Mouse (Mus musculus) CH12.LX (cell line): Measurements from ENCODE around the gene Mapk8ip3. TPM values are rescaled to one million over a fixed set of nuclear protein-coding genes. Genes with fewer than 3 reads are reported as not detected.

ENCODE experiments used
- DNase-seq: peaks from one replicate; pipeline ENCODE4 v3.0.0-alpha.2; 2013; ENCODE audit errors: extremely low read depth
- H3K27ac ChIP-seq: 2 replicates; pipeline ENCODE4 v1.5.1; 2012; ENCODE audit warnings: low read depth, mild to moderate bottlenecking, control low read depth, moderate library complexity; ENCODE audit not compliant: insufficient read depth
- H3K27me3 ChIP-seq: replicated peaks from 2 replicates; pipeline ENCODE3; 2012; ENCODE audit warnings: inconsistent platforms
- H3K36me3 ChIP-seq, 2 experiments: replicated peaks in 1 of 2; 2 replicates each; pipeline versions ENCODE3 to v1.6.1; 2012; ENCODE audit warnings: inconsistent platforms in 1 of 2, low read length in 1 of 2, mild to moderate bottlenecking in 1 of 2, mixed read lengths in 1 of 2, moderate library complexity in 1 of 2; ENCODE audit not compliant: control insufficient read depth in 1 of 2, insufficient read depth in 1 of 2
- H3K4me1 ChIP-seq, 2 experiments: 2 replicates each; pipeline ENCODE4 v1.6.1; 2012; ENCODE audit warnings: inconsistent platforms in 1 of 2, moderate library complexity in 1 of 2; ENCODE audit not compliant: insufficient read depth in 2 of 2, control insufficient read depth in 1 of 2
- H3K4me2 ChIP-seq: 2 replicates; pipeline ENCODE4 v1.6.1; 2012; ENCODE audit warnings: low read depth, mild to moderate bottlenecking, control low read depth; ENCODE audit not compliant: poor library complexity, insufficient read depth, severe bottlenecking
- H3K4me3 ChIP-seq, 3 experiments: fragments of 150-350 bp in 1 of 3; sonication (generic) in 1 of 3; replicated peaks in 1 of 3; 2 replicates each; pipeline versions ENCODE3 to v1.5.1; 2011 to 2012; ENCODE audit warnings: low read depth in 2 of 3, low read length in 2 of 3, mild to moderate bottlenecking in 2 of 3, moderate library complexity in 2 of 3, control low read depth in 1 of 3, improper control_type of control experiment in 1 of 3, inconsistent platforms in 1 of 3, mixed read lengths in 1 of 3; ENCODE audit not compliant: poor library complexity in 1 of 3
- H3K79me2 ChIP-seq: replicated peaks from 2 replicates; pipeline ENCODE4 v1.6.1; 2012; ENCODE audit warnings: mild to moderate bottlenecking, moderate library complexity; ENCODE audit not compliant: control insufficient read depth, poor library complexity, insufficient read depth, severe bottlenecking; ENCODE audit errors: extremely low read depth
- H3K9ac ChIP-seq: 2 replicates; pipeline ENCODE4 v1.6.1; 2012; ENCODE audit warnings: low read depth, mild to moderate bottlenecking, control low read depth, moderate library complexity; ENCODE audit not compliant: insufficient read depth
- H3K9me3 ChIP-seq: replicated peaks from 2 replicates; pipeline ENCODE3; 2012; ENCODE audit warnings: low read length, inconsistent platforms, mixed read lengths
- BHLHE40 ChIP-seq: IDR thresholded peaks from 2 replicates; pipeline ENCODE4 v1.6.1; 2011; ENCODE audit warnings: mild to moderate bottlenecking, low read depth, low read length, improper control_type of control experiment
- CHD2 ChIP-seq: IDR thresholded peaks from 2 replicates; pipeline ENCODE4 v1.6.1; 2011; ENCODE audit warnings: low read length, improper control_type of control experiment
- E2F4 ChIP-seq: IDR thresholded peaks from 2 replicates; pipeline ENCODE4 v1.6.1; 2011; ENCODE audit warnings: low read depth, low read length, improper control_type of control experiment; ENCODE audit not compliant: insufficient replicate concordance
- ELF1 ChIP-seq: IDR thresholded peaks from 2 replicates; pipeline ENCODE4 v1.6.1; 2014; ENCODE audit warnings: low read depth, mild to moderate bottlenecking, inconsistent platforms, low read length, improper control_type of control experiment
- EP300 ChIP-seq: IDR thresholded peaks from 2 replicates; pipeline ENCODE4 v1.6.1; 2011; ENCODE audit warnings: low read length, improper control_type of control experiment
- ETS1 ChIP-seq: conservative IDR thresholded peaks from 2 replicates; pipeline ENCODE4 v1.6.1; 2012; ENCODE audit warnings: low read depth, mild to moderate bottlenecking, inconsistent platforms, low read length, improper control_type of control experiment, moderate library complexity
- HCFC1 ChIP-seq: IDR thresholded peaks from 2 replicates; pipeline ENCODE4 v1.6.1; 2012; ENCODE audit warnings: low read depth, mild to moderate bottlenecking, inconsistent platforms, low read length, improper control_type of control experiment
- IRF4 ChIP-seq: IDR thresholded peaks from 2 replicates; pipeline ENCODE4 v1.6.1; 2014; ENCODE audit warnings: low read depth, mild to moderate bottlenecking, inconsistent platforms, low read length, improper control_type of control experiment
- JUND ChIP-seq: conservative IDR thresholded peaks from 2 replicates; pipeline ENCODE4 v1.6.1; 2011; ENCODE audit warnings: low read depth, low read length, improper control_type of control experiment
- KAT2A ChIP-seq: IDR thresholded peaks from 2 replicates; pipeline ENCODE4 v1.6.1; 2012; ENCODE audit warnings: low read length, improper control_type of control experiment, inconsistent platforms; ENCODE audit not compliant: insufficient replicate concordance
- MAFK ChIP-seq: IDR thresholded peaks from 2 replicates; pipeline ENCODE4 v1.6.1; 2011; ENCODE audit warnings: low read length, improper control_type of control experiment; ENCODE audit not compliant: insufficient replicate concordance
- MAX ChIP-seq: IDR thresholded peaks from 2 replicates; pipeline ENCODE4 v1.6.1; 2011; ENCODE audit warnings: low read length, improper control_type of control experiment
- MAZ ChIP-seq: IDR thresholded peaks from 2 replicates; pipeline ENCODE4 v1.6.1; 2012; ENCODE audit warnings: low read depth, mild to moderate bottlenecking, inconsistent platforms, low read length, improper control_type of control experiment, moderate library complexity
- MEF2A ChIP-seq: IDR thresholded peaks from 2 replicates; pipeline ENCODE4 v1.6.1; 2014; ENCODE audit warnings: low read depth, mild to moderate bottlenecking, inconsistent platforms, low read length, improper control_type of control experiment, borderline replicate concordance
- MXI1 ChIP-seq: IDR thresholded peaks from 2 replicates; pipeline ENCODE4 v1.6.1; 2011; ENCODE audit warnings: mild to moderate bottlenecking, low read depth, low read length, improper control_type of control experiment
- MYC ChIP-seq: IDR thresholded peaks from 2 replicates; pipeline ENCODE4 v1.6.1; 2011; ENCODE audit warnings: low read depth, mild to moderate bottlenecking, improper control_type of control experiment, low read length
- NELFE ChIP-seq: IDR thresholded peaks from 2 replicates; pipeline ENCODE4 v1.6.1; 2011; ENCODE audit warnings: low read depth, low read length, improper control_type of control experiment
- NRF1 ChIP-seq: IDR thresholded peaks from 2 replicates; pipeline ENCODE4 v1.6.1; 2014; ENCODE audit warnings: low read depth, mild to moderate bottlenecking, inconsistent platforms, low read length, improper control_type of control experiment, moderate library complexity
- PAX5 ChIP-seq: IDR thresholded peaks from 2 replicates; pipeline ENCODE4 v1.6.1; 2012; ENCODE audit warnings: low read length, inconsistent platforms, mixed read lengths
- POLR2A ChIP-seq: IDR thresholded peaks from 2 replicates; pipeline ENCODE4 v1.6.1; 2011; ENCODE audit warnings: low read depth, mild to moderate bottlenecking, improper control_type of control experiment, low read length
- POLR2AphosphoS2 ChIP-seq: IDR thresholded peaks from 2 replicates; pipeline ENCODE4 v1.6.1; 2011; ENCODE audit warnings: low read depth, low read length, improper control_type of control experiment
- RAD21 ChIP-seq: IDR thresholded peaks from 2 replicates; pipeline ENCODE4 v1.6.1; 2011; ENCODE audit warnings: low read depth, mild to moderate bottlenecking, low read length, improper control_type of control experiment, moderate library complexity
- RCOR1 ChIP-seq: conservative IDR thresholded peaks from 2 replicates; pipeline ENCODE4 v1.6.1; 2012; ENCODE audit warnings: low read depth, mild to moderate bottlenecking, inconsistent platforms, low read length, improper control_type of control experiment
- SMC3 ChIP-seq: IDR thresholded peaks from 2 replicates; pipeline ENCODE4 v1.6.1; 2011; ENCODE audit warnings: low read depth, low read length, improper control_type of control experiment
- TBP ChIP-seq: conservative IDR thresholded peaks from 2 replicates; pipeline ENCODE4 v1.6.1; 2011; ENCODE audit warnings: low read depth, low read length, improper control_type of control experiment
- TCF12 ChIP-seq: IDR thresholded peaks from 2 replicates; pipeline ENCODE4 v1.6.1; 2014; ENCODE audit warnings: low read depth, mild to moderate bottlenecking, inconsistent platforms, low read length, improper control_type of control experiment
- ZC3H11A ChIP-seq: IDR thresholded peaks from 2 replicates; pipeline ENCODE4 v1.6.1; 2012; ENCODE audit warnings: low read depth, mild to moderate bottlenecking, inconsistent platforms, low read length, improper control_type of control experiment
- ZKSCAN1 ChIP-seq: IDR thresholded peaks from 2 replicates; pipeline ENCODE4 v1.6.1; 2012; ENCODE audit warnings: low read depth, inconsistent platforms, low read length, improper control_type of control experiment, borderline replicate concordance
- ZMIZ1 ChIP-seq: IDR thresholded peaks from 2 replicates; pipeline ENCODE4 v1.6.1; 2012; ENCODE audit warnings: low read depth, mild to moderate bottlenecking, inconsistent platforms, low read length, improper control_type of control experiment
- ZNF384 ChIP-seq: IDR thresholded peaks from 2 replicates; pipeline ENCODE4 v1.6.1; 2012; ENCODE audit warnings: low read depth, low read length, improper control_type of control experiment, inconsistent platforms
- dilution Hi-C: fragments of 300-500 bp; cut with MboI; formaldehyde crosslinking; loops from 2 replicates; pipeline ENCODE4 v1.14.3; 2020; ENCODE audit warnings: low sequenced_read_pairs; ENCODE audit not compliant: extremely low pct_unique_long_range_greater_than_20kb, extremely low pct_ligation_motif_present
- in situ Hi-C: fragments of 300-500 bp; cut with MboI; formaldehyde crosslinking; loops from 3 replicates; pipeline ENCODE4 v1.14.3; 2019; ENCODE audit warnings: low sequenced_read_pairs, low pct_ligation_motif_present, low pct_unique_long_range_greater_than_20kb, mixed read lengths
- polyA plus RNA-seq: library from polyadenylated mRNA; unstranded; fragments of >175 nt; gene quantifications from 2 replicates; pipeline ENCODE4 v1.2.1, GENCODE M21; 2012; ENCODE audit warnings: low read depth; ENCODE audit not compliant: insufficient read length
- total RNA-seq, 2 experiments: library from RNA; depleted of rRNA; stranded (reverse); fragments of 300-350 nt in 1 of 2; fragments of >200 nt in 1 of 2; gene quantifications; 2 replicates each; pipeline ENCODE4 v1.2.3; 2012 to 2014

The Mapk8ip3 gene
- total and polyA plus RNA-seq, 3 experiments, result 14.5 to 44.0 (median 34.1) TPM

DNA sequence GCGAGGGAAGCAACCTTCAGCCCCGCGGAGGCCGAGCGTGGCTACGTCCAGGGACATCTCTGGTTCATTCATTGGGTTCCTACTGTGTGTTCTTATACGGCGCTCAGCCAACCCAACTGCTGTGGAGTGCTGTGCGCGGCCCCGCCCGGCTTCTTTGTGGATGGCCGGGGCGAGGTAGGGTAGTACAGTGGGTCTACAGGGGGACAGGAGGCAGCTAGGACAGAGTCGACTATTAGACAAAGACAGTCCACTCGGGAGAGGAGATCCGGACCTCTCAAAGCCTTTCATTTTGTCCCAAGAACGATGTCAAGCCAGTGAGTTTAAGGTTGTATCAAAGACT lies 49.9 kb downstream of the Mapk8ip3 start:
- dilution Hi-C loops, result no loop called here
- H3K4me3 ChIP-seq, result peak overlapping the region; percentile 73 to 92 (median 82)
- H3K9ac ChIP-seq, result peak overlapping the region; percentile 70
- in situ Hi-C loops, result loop anchor here (5.0 kb wide), 2 partner anchors 35 to 145 kb away; partner anchors contain the start of gene Fahd1
- TF ChIP-seq HCFC1 (no peak), POLR2AphosphoS2 (0 out of 2 replicates have a peak, but pooled peaks have one; percentile 2)
- TF ChIP-seq, all 38 proteins: peak for 1
- peaks cover 55 to 74% of the 10 kb centered on the region in 2 experiments for H3K36me3 ChIP-seq
- peak overlapping the region; percentile 85 for H3K4me2 ChIP-seq
- H3K27me3 ChIP-seq, result no peaks in the 10 kb centered on the region
- H3K4me1 ChIP-seq, result peaks cover 14 to 69% of the 10 kb centered on the region in 2 experiments
- no peaks in the 10 kb centered on the region for H3K9me3 ChIP-seq
- no peak overlapping the region for H3K27ac ChIP-seq
- DNase-seq, result no peak
- peaks cover 17% of the 10 kb centered on the region for H3K79me2 ChIP-seq

DNA sequence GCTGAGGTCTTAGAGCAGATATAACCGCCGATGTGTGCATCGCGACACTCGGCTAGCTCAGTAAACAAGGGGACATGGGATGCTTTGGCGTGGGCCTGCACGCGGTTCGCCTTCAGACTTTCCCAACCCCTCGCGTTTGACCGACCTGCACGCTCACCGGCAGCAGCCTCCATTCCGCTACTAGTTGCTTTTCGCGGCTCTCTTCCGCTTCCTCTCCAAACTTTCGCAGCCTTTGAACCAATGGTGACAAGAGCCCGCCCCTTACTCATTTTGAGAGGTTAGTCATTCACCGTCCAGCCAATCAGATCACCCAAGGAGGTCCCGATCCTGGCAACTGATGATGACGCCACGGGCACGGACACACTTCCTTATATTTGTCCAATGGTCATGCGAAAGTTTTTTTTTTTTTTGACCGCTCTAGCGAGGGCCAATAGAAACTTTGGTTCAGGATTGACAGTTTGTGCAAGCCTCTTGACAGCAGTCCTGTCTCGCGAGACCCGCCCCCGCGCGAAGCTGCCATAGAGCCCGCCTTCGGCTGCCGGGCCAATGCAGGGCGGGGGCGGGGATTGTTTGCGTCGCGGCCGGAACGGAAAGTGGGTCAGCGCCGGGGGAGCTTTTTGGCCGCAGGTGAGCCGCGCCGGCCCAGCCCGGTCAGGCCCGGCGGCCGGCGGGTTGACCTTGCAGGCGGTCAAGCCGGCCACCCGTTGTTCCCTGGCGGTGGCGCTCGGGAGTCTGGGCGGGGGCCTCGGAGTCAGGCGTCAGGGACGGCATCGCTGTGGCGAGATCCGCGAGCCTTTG lies 50.4 kb downstream of the Mapk8ip3 start, which contains the start of the genes Nubp2 and Spsb3:
Gene Nubp2 (minus strand): TSS at position 216 of the 798 bp plus-strand sequence.
Gene Spsb3 (plus strand): TSS at position 510 of the 798 bp plus-strand sequence.
- DNase-seq, result peak; percentile 99
- Histone ChIP-seq H3K36me3 (peaks cover 50 to 78% of the 10 kb centered on the region in 2 experiments), H3K9me3 (no peaks in the 10 kb centered on the region), H3K27me3 (no peaks in the 10 kb centered on the region), H3K4me1 (peaks cover 13 to 69% of the 10 kb centered on the region in 2 experiments), H3K4me3 (peak within 1 kb of the TSS; percentile 89 to 94 (median 92)), H3K9ac (peak within 1 kb of the TSS; percentile 70), H3K4me2 (peak within 1 kb of the TSS; percentile 85), H3K79me2 (peaks cover 17% of the 10 kb centered on the region), H3K27ac (no peak within 1 kb of the TSS; the same call in 1 of the 2 replicates)
- in situ Hi-C loops, result loop anchor here (5.0 kb wide), 2 partner anchors 34 to 144 kb away; partner anchors contain the start of gene Fahd1
- dilution Hi-C loops, result no loop called here
- peak; percentile 40; the same call in 1 of the 2 replicates for TF ChIP-seq MEF2A
- no peak for TF ChIP-seq SMC3
- peak; percentile 60; the same call in 1 of the 2 replicates for TF ChIP-seq POLR2AphosphoS2
- TF ChIP-seq POLR2A, result peak; percentile 76
- TF ChIP-seq MAX, result peak; percentile 81
- no peak for TF ChIP-seq RCOR1
- peak; percentile 100 for TF ChIP-seq ELF1
- TF ChIP-seq KAT2A, result peak; percentile 93; the same call in 1 of the 2 replicates
- TF ChIP-seq ZNF384, result peak; percentile 100
- no peak for TF ChIP-seq PAX5
- peak; percentile 66 for TF ChIP-seq TCF12
- TF ChIP-seq IRF4, result no peak; the same call in none of the 2 replicates
- peak; percentile 75; the same call in 1 of the 2 replicates for TF ChIP-seq TBP
- TF ChIP-seq CHD2, result peak; percentile 99
- no peak for TF ChIP-seq EP300
- peak; percentile 57; the same call in 1 of the 2 replicates for TF ChIP-seq MYC
- TF ChIP-seq BHLHE40, result peak; percentile 40; the same call in 1 of the 2 replicates
- TF ChIP-seq MAZ, result no peak
- 0 out of 2 replicates have a peak, but pooled peaks have one; percentile 31 for TF ChIP-seq JUND
- TF ChIP-seq HCFC1, result peak; percentile 96
- TF ChIP-seq MXI1, result peak; percentile 91
- TF ChIP-seq NELFE, result peak; percentile 73
- no peak for TF ChIP-seq ZC3H11A
- no peak for TF ChIP-seq ETS1
- TF ChIP-seq E2F4, result peak; percentile 64; the same call in 1 of the 2 replicates
- TF ChIP-seq NRF1, result peak; percentile 35
- no peak for TF ChIP-seq RAD21
- TF ChIP-seq ZKSCAN1, result no peak; the same call in 1 of the 2 replicates
- no peak for TF ChIP-seq MAFK
- peak; percentile 33; the same call in 1 of the 2 replicates for TF ChIP-seq ZMIZ1
